Mouse (Mus musculus): ENCODE measurements around the gene Vmn2r20.
"Not testable (repeated sequence)": the region's sequence is repeated elsewhere in the genome, so short reads cannot be mapped to it uniquely, and the experiment has no call there.

Gene Vmn2r20

DNA sequence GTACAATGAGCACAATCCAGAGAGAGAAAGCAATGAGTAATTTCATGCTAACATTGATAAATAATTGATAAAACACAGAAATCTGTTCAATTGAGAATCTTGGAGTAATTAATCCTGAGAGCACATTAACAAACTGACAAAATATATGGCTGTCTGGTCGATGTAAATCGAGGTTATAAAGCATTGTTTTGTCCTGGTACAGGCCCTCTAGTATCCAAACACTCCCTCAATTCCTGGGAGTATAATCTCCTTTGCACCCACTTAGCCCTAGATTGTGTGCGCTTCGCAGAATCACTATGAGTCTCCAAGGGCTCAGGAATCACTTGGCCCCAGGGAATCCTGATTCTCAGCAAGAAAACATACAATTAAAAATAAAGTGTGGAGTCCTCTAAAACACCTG, at the start of gene Vmn2r20:
Gene Vmn2r20 (minus strand): TSS at position 101 of the 400 bp plus-strand sequence.
- DNase-seq, result not testable (repeated sequence)

DNA sequence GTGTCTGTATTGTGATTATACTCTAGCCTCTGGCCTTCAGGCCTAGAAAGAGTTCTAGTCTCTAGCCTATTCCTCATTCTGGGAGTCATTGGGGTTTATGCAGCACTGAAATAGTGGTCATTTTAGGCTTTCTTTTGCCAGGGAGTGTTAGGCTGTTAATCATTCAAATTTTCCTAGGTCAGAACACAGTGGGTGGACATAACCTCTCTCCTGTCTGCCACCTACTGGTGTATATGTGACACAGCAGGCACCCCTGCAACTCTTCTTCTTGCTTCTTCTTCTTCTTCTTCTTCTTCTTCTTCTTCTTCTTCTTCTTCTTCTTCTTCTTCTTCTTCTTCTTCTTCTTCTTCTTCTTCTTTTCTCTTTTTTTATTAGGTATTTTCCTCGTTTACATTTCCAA, 6.5 kb upstream of the Vmn2r20 start:
- DNase-seq, result not testable (repeated sequence)

DNA sequence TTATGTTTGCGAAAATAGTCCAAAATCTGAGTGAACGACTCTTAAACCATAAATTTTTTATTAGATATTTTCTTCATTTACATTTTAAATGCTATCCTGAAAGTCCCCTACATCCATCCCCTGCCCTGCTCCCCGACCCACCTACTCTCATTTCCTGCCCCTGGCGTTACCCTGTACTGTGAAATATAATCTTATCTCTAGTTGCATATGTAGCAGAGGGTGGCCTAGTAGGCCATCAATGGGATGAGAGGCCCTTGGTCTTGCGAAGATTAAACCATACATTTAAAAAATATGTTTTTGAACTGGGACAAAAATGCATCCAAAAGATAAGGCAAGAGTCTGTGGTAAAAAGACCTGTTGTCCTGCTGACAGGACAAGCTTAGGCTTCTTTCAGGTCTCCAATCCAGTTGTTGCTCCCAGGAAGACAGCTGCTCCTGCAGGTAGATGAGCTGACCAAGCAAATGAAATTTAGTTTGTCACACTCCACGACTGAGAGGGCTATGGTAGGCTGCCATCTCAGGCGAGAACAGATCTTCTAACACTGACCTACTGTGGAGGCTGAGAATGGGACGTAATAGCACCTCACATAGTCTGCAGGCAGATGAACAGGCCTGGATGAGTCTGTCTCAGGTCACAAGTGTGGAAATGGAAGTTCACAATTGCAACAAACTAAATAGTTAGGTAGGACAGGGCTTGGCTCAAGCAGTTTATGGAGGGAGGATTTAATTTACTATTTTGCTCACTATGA, 10.8 kb downstream of the Vmn2r20 start:
- not testable (repeated sequence) for DNase-seq

DNA sequence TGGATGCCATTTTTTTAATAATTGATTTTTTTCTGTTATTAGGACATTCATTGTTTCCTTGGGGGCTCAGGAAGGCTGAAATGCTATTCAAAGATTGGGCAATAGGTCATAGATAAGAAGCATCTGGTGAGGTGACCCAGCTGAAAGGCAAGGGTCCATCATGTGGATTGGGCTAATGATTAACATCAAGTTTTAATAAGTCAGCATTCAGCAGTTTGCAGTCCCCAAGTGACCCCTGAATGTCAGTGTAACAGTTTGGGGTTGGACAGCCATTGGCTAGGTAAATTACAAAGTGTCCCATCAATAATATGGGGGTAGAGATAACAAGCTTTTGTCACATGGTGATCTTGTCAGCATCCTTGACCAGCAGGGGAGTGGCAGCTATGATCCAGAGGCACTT, 29.1 kb downstream of the Vmn2r20 start:
- DNase-seq, result not testable (repeated sequence)

DNA sequence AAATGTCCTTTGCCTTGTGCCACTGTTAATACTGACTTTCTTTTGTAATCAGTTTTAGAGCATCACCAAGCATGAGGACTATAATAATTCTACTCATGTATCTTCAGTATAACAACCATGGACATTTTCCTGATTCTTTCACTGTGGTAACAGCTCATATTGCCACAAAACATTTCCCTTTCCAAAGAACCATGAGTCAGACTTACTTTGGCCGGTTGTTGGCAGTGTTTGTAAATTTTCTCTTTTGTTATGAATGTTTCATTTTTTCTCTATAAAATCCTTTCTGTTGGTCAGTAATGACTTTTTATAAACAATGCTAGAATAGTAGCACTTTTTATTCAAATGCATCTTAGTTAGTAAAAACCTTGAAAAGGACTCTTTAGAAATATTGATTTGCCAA, 71.8 kb downstream of the Vmn2r20 start:
- no peak for DNase-seq

DNA sequence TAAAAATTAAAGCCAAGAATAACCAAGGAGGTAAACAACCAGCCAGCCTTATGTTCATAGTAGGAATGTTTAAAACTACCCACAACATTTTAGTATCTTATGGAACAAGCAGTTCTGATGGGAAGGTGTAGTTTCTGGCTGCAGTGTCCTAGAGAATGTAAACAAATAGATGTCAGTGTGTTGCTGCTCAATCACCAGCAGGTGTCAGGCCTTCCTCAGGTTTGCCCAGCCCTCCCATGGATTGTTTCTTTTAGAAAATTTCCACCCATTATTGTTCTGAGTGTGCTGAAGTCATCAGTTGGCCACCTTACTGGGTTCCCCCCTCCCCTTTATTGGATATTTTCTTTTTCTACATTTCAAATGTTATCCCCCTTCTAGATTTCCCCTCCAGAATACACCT, 77.8 kb downstream of the Vmn2r20 start:
- DNase-seq, result peak; percentile 12

DNA sequence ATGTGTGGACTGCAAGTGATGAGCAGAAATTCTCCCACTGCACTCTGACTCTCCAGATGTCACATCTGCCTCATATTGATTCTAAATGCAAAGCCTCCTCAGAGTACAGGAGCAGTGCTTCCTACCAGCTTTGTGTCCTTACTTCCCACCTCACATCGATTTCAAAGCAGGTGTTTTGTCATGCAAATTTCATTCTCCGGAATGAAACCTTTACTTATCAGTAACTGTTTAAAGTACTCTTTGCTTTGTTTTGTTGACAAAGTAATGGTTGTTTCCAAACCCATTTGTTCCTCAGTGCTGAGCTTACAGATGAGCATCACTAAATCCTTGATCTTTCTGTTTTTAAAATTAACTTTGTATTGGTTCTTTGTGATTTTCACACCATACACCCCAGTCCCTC, 85.4 kb downstream of the Vmn2r20 start:
- no peak for DNase-seq

Measured in liver (tissue).